Mouse (Mus musculus): ENCODE measurements at regions not wholly inside any gene's neighbourhood (a gene's known extent, or its start where the extent isn't known, plus 50 kb on each side); places are given as distances from the start of the nearest gene placed in this dataset.

DNA sequence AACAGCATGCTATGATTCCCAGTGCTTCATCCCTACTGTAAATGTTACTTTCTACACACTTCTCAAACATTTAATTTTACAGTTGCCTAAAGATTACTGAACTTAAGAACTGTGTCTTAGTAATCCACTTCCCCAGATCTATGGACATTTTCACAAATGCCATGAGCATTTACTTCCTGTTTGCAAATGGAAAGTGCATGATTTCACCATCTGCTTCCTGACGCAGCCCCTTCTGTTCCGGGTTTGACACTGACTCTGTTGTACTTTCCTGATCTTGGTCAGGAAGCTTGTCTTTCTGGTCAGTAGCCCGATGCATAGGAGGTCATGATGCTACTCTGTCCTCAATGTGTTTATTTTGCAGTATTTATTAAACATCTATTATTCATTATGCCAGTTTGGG lies 493.5 kb downstream of the Htr1b start:
- no peak for ATAC-seq
- Histone ChIP-seq H3K36me3 (ENCODE audit: insufficient read depth, low read length) (no peaks in the 10 kb centered on the region), H3K27ac (ENCODE audit: low read length) (no peak overlapping the region), H3K9me3 (ENCODE audit: low read length) (no peaks in the 10 kb centered on the region), H3K4me3 (ENCODE audit: low read depth, low read length) (no peak overlapping the region), H3K4me2 (replicated peaks; ENCODE audit: low read depth, low read length) (no peak overlapping the region), H3K4me1 (ENCODE audit: insufficient read depth, low read depth, low read length) (no peaks in the 10 kb centered on the region), H3K9ac (replicated peaks; ENCODE audit: low read depth) (no peak overlapping the region), H3K27me3 (replicated peaks; ENCODE audit: insufficient read depth, low read length) (no peaks in the 10 kb centered on the region)
- WGBS: 66% methylated on average over 3 of the region's 3 CpGs
- no peak for TF ChIP-seq EP300 (IDR thresholded peaks at IDR 0.05)
- no peak for TF ChIP-seq CTCF (IDR thresholded peaks at IDR 0.05)
- DNase-seq (ENCODE audit: low spot score): no peak

DNA sequence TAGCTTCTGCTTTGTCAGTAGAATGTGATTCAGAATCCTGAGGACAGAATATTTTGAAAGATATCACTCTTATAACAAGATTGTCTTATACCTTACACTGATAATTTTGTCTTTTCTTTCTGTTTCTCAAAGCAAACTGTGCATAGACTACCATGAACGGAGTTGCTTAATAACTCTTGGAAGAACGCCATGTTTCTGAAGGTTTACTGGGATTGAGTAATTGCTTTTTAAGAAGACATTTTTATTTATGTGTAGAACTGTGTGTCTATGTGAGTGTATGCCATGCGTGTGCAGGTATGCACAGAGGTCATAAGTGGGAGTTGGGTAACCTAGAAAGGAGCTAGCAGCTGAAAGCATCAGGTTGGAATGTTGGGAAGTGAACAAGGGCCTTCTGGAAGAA lies 497.3 kb downstream of the Htr1b start:
- ATAC-seq: no peak
- Histone ChIP-seq H3K4me1 (ENCODE audit: insufficient read depth, low read depth, low read length) (no peaks in the 10 kb centered on the region), H3K27ac (ENCODE audit: low read length) (no peak overlapping the region), H3K4me3 (ENCODE audit: low read depth, low read length) (no peak overlapping the region), H3K9ac (replicated peaks; ENCODE audit: low read depth) (no peak overlapping the region), H3K27me3 (replicated peaks; ENCODE audit: insufficient read depth, low read length) (no peaks in the 10 kb centered on the region), H3K9me3 (ENCODE audit: low read length) (no peaks in the 10 kb centered on the region), H3K36me3 (ENCODE audit: insufficient read depth, low read length) (no peaks in the 10 kb centered on the region), H3K4me2 (replicated peaks; ENCODE audit: low read depth, low read length) (no peak overlapping the region)
- no peak for TF ChIP-seq CTCF (IDR thresholded peaks at IDR 0.05)
- no peak for TF ChIP-seq EP300 (IDR thresholded peaks at IDR 0.05)
- DNase-seq (ENCODE audit: low spot score): peak; percentile 62
- WGBS: 58% methylated on average over 3 of the region's 3 CpGs

DNA sequence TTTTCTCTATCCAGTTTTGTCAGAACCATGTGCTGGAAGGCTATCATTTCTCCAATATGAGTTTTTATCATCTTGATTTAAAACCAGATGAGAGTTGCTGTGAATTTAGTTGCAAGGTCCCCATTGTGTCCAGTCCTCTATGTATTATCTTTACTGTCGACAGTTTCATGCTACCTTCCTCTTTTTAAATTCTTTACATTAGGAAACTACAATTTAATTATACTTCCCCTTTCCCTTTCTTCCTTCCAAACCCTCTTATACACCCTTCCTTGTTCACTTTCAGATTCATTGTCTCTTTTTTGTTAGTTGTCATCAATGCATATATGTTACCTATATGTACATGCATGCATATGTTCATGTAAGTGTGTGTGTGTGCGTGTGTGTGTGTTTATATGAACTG lies 520.6 kb downstream of the Htr1b start:
- ATAC-seq (no peak), DNase-seq (ENCODE audit: low spot score) (no peak)
- H3K36me3 ChIP-seq (ENCODE audit: insufficient read depth, low read length): no peaks in the 10 kb centered on the region
- H3K4me2 ChIP-seq (replicated peaks; ENCODE audit: low read depth, low read length): no peak overlapping the region
- WGBS: 66% methylated on average over 2 of the region's 2 CpGs
- no peaks in the 10 kb centered on the region for H3K4me1 ChIP-seq (ENCODE audit: insufficient read depth, low read depth, low read length)
- H3K9me3 ChIP-seq (ENCODE audit: low read length): no peaks in the 10 kb centered on the region
- no peak overlapping the region for H3K9ac ChIP-seq (replicated peaks; ENCODE audit: low read depth)
- TF ChIP-seq EP300 (IDR thresholded peaks at IDR 0.05) (no peak), CTCF (IDR thresholded peaks at IDR 0.05) (no peak)
- no peak overlapping the region for H3K4me3 ChIP-seq (ENCODE audit: low read depth, low read length)
- no peaks in the 10 kb centered on the region for H3K27me3 ChIP-seq (replicated peaks; ENCODE audit: insufficient read depth, low read length)
- H3K27ac ChIP-seq (ENCODE audit: low read length): no peak overlapping the region

DNA sequence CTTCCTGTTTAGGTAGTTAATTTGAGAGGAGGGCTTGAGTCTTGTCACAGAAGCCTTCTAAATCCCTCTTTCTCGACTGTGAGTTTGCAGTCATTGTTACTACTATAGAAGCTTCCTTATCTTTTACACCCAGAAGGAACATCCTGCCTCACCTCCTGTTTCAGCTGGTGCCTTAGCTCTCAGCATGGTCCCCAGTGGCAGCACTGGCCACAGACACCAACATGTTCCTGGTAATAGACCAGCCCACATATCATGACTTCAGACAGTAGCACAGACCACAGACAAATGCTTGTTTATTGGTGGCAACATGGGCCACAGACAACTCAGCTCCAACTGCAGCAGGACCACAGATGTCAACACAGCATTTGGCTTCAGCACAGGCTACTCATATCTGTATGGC lies 560.4 kb downstream of the Htr1b start:
- no peak for ATAC-seq
- no peak overlapping the region for H3K4me3 ChIP-seq (ENCODE audit: low read depth, low read length)
- no peak overlapping the region for H3K4me2 ChIP-seq (replicated peaks; ENCODE audit: low read depth, low read length)

DNA sequence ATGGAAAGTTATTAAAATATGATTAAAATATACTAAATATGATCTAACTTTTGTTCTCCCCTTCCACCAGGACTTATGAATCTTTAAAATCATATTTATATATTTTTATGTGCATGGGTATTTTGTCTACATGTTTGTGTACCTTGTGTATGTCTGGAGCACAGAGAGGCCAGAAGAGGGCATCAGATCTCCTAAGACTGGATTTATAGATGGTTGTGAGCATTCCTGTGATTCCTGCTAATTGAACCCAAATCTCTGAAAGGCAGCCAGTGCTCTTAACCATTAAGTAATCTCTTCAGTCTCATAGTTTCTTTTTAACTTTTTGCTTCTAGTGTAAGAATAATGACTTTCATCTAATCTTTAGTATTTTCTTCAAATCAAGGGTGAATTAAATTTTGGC lies 577.2 kb upstream of the Impg1 start:
- TF ChIP-seq EP300 (IDR thresholded peaks at IDR 0.05) (no peak), CTCF (IDR thresholded peaks at IDR 0.05) (no peak)
- no peak overlapping the region for H3K4me2 ChIP-seq (replicated peaks; ENCODE audit: low read depth, low read length)
- ATAC-seq: no peak
- no peak overlapping the region for H3K4me3 ChIP-seq (ENCODE audit: low read depth, low read length)
- no peak overlapping the region for H3K9ac ChIP-seq (replicated peaks; ENCODE audit: low read depth)
- H3K9me3 ChIP-seq (ENCODE audit: low read length): no peaks in the 10 kb centered on the region
- DNase-seq (ENCODE audit: low spot score): no peak
- H3K36me3 ChIP-seq (ENCODE audit: insufficient read depth, low read length): no peaks in the 10 kb centered on the region
- no peaks in the 10 kb centered on the region for H3K4me1 ChIP-seq (ENCODE audit: insufficient read depth, low read depth, low read length)
- no peaks in the 10 kb centered on the region for H3K27me3 ChIP-seq (replicated peaks; ENCODE audit: insufficient read depth, low read length)
- no peak overlapping the region for H3K27ac ChIP-seq (ENCODE audit: low read length)

More for the DNA sequence above, 560.4 kb downstream of the Htr1b start:
- Histone ChIP-seq H3K36me3 (ENCODE audit: insufficient read depth, low read length) (no peaks in the 10 kb centered on the region), H3K9ac (replicated peaks; ENCODE audit: low read depth) (no peak overlapping the region), H3K27me3 (replicated peaks; ENCODE audit: insufficient read depth, low read length) (no peaks in the 10 kb centered on the region), H3K4me1 (ENCODE audit: insufficient read depth, low read depth, low read length) (no peaks in the 10 kb centered on the region), H3K9me3 (ENCODE audit: low read length) (no peaks in the 10 kb centered on the region), H3K27ac (ENCODE audit: low read length) (no peak overlapping the region)
- 56% methylated on average over 1 of the region's 1 CpGs for WGBS
- no peak for DNase-seq (ENCODE audit: low spot score)
- TF ChIP-seq CTCF (IDR thresholded peaks at IDR 0.05) (no peak), EP300 (IDR thresholded peaks at IDR 0.05) (no peak)

DNA sequence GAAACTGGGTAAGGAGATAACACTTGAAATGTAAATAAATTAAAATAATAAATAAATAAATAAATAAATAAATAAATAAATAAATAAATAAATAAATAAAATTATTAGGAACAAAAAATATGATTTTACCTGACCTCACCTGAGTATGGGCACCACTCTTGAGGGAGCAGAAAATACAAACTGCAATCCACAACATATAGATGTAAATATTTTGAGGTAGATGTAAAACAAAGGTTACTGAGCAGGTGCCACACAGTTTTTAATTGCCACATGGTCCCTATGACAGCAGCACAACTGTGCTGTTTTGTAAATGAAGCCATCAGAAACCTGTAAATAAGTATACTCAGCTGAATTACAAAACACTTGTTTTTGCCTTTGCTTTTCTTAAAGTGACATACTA lies 576.7 kb upstream of the Impg1 start:
- ATAC-seq (no peak), DNase-seq (ENCODE audit: low spot score) (no peak)
- Histone ChIP-seq H3K4me2 (replicated peaks; ENCODE audit: low read depth, low read length) (no peak overlapping the region), H3K9me3 (ENCODE audit: low read length) (no peaks in the 10 kb centered on the region), H3K9ac (replicated peaks; ENCODE audit: low read depth) (no peak overlapping the region), H3K27me3 (replicated peaks; ENCODE audit: insufficient read depth, low read length) (no peaks in the 10 kb centered on the region), H3K4me3 (ENCODE audit: low read depth, low read length) (no peak overlapping the region), H3K27ac (ENCODE audit: low read length) (no peak overlapping the region), H3K4me1 (ENCODE audit: insufficient read depth, low read depth, low read length) (no peaks in the 10 kb centered on the region), H3K36me3 (ENCODE audit: insufficient read depth, low read length) (no peaks in the 10 kb centered on the region)
- no peak for TF ChIP-seq EP300 (IDR thresholded peaks at IDR 0.05)
- no peak for TF ChIP-seq CTCF (IDR thresholded peaks at IDR 0.05)
